Mouse (Mus musculus) spleen, adult 12 weeks (tissue): Measurements from ENCODE around the gene Olfr406.

ENCODE experiments used
- DNase-seq: peaks from one replicate; pipeline ENCODE4 v3.0.0; 2022; ENCODE audit warnings: low spot score

The Olfr406 gene

DNA sequence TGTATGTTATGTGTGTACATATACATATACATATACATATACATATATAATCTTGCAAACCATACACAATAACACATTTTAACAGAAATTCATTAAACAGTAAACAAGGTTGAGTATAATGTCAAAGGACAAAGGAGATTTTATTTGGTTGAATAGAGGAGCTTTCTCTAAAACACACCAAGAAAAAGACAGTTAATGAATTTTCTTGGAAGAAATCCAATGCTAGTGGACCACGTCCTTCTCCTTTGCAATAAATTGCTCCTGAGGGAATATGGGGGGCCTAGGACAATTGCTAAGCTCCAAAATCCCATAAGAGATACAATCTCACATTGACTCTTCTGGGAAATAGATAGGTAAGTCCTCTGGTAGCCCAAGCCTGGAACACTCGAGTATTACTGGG, at the start of gene Olfr406:
Olfr406 (plus strand) TSS at position 301 of the 400 bp plus-strand sequence.
- DNase-seq: no peak

DNA sequence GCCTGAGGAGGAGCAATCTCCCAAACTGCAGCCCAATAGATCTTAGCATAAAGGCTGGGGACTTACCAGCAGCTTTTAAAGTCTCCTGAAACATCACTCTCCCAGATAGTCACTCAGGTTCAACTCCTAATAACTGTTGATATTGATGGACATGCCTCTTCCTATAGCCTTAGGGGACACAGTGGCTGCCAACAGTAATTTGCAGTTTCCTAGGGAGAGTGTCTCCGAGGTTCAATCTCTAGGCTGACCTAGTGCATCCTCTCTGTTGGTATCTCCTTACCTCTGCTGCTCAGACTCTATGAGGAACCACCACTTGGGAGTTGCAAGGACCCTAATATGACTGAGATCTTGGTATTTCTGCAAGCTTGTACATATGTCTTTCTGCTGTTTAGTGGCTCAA, 48.3 kb upstream of the Olfr406 start, which contains the start of gene Olfr43:
Olfr43 (minus strand) TSS at position 101 of the 400 bp plus-strand sequence.
- DNase-seq: no peak

DNA sequence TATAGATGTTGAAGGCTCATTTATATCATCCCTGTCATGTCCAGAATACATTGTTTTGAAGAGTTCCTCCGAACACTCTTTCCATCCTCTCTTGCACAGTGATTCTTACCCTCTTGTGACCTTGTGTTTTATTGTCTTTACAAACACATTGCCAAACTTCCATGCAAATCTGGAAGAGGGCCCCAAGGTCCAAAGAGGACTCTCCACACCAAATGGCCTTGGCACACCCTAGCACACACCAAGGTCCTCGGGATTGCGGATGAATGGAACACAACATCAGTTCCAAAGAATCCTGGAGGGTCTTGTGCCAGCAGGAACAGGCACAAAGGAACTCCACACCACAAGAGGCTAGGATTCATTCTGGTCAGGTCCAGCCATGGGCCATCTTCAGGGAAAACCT, 18.4 kb upstream of the Olfr406 start:
- no peak for DNase-seq

DNA sequence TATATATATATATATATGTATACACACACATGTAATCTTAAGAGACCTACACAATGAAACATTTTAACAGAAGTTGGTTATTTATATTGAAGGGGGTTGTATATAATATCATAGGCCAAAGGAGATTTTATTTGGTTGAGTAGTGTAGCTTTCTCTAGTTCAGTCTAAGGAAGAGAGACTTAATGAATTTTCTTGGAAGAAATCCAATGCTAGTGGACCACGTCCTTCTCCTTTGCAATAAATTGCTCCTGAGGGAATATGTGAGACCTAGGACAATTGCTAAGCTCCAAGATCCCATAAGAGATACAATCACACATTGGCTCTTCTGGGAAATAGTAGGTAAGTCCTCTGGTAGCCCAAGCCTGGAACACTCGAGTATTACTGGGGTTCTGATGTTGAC, 23.8 kb downstream of the Olfr406 start, which contains the start of gene Olfr59:
Olfr59 (plus strand) TSS at position 301 of the 400 bp plus-strand sequence.
- DNase-seq: no peak

DNA sequence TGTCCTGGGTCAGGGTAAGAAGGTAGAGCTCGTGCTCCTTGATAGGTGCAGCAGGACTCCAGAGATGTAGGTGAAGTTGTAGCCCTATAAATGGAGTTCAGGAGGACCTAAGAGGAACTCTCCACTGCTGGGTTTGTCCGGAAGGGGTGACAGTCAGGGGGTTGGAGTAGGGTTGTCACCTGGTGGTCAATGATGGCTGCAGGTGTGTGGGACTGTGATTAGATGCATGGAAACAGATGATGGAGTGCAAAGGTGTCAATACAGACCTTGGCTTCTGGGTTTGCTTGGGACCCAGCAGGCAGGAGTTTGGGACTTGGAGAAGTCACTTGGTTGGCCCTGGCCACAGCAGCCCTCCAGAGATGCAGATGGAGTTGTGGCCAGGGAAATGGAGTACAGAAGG, 27.6 kb downstream of the Olfr406 start:
- no peak for DNase-seq
